Mouse (Mus musculus) liver, embryonic 15.5 days (tissue): ENCODE measurements around the gene Mrtfb. TPM values are rescaled to one million over a fixed set of nuclear protein-coding genes. Genes with fewer than 3 reads are reported as not detected.

ENCODE experiments used
- ATAC-seq: fragments of 200-750 bp; cut with Nextera tagmentation; 2 replicates; pipeline ENCODE4 v1.8.0; 2017; ENCODE audit warnings: moderate number of reproducible peaks, mild to moderate bottlenecking, moderate library complexity; ENCODE audit not compliant: insufficient read depth
- H3K27ac ChIP-seq: fragments of 300-500 bp; sonication (generic); replicated peaks from 2 replicates; pipeline ENCODE4 v1.5.1; 2015; ENCODE audit warnings: mild to moderate bottlenecking, inconsistent platforms
- H3K27me3 ChIP-seq: fragments of 300-500 bp; sonication (generic); 2 replicates; pipeline ENCODE4 v1.6.1; 2015; ENCODE audit warnings: mild to moderate bottlenecking, inconsistent platforms
- H3K36me3 ChIP-seq: fragments of 300-500 bp; sonication (generic); replicated peaks from 2 replicates; pipeline ENCODE4 v1.6.1; 2015; ENCODE audit warnings: moderate library complexity, mild to moderate bottlenecking, inconsistent platforms
- H3K4me1 ChIP-seq: fragments of 300-500 bp; sonication (generic); replicated peaks from 2 replicates; pipeline ENCODE4 v1.6.1; 2015; ENCODE audit warnings: inconsistent platforms
- H3K4me2 ChIP-seq: fragments of 300-500 bp; sonication (generic); 2 replicates; pipeline ENCODE4 v1.6.1; 2015; ENCODE audit warnings: moderate library complexity, mild to moderate bottlenecking, inconsistent platforms
- H3K4me3 ChIP-seq: fragments of 300-500 bp; sonication (generic); replicated peaks from 2 replicates; pipeline ENCODE4 v1.5.1; 2015; ENCODE audit warnings: mild to moderate bottlenecking, inconsistent platforms
- H3K9ac ChIP-seq: fragments of 300-500 bp; sonication (generic); 2 replicates; pipeline ENCODE4 v1.6.1; 2015; ENCODE audit warnings: moderate library complexity, mild to moderate bottlenecking, inconsistent platforms
- H3K9me3 ChIP-seq: fragments of 300-500 bp; sonication (generic); replicated peaks from 2 replicates; pipeline ENCODE4 v1.6.1; 2016; ENCODE audit warnings: inconsistent platforms
- WGBS: fragments of 180-500 bp; shearing (Covaris S2); methylation state at CpG from one replicate; pipeline ENCODE4 v1.1.7; 2015; ENCODE audit warnings: mixed read lengths; ENCODE audit not compliant: insufficient replicate concordance; 5-methylcytosine and 5-hydroxymethylcytosine counted together
- polyA plus RNA-seq: library from polyadenylated mRNA; unstranded; fragments of >200 nt; fragmentation: Nextera tagmentation; extraction: Ambion mirVana; gene quantifications from 2 replicates; pipeline ENCODE4 v1.2.1, GENCODE M21; 2015

Gene Mrtfb
- polyA plus RNA-seq, 1 experiment from 2014 or later = 3.3 TPM

GRCm38 (mm10) chr16:13240326-13240725, 16.0 kb upstream of the Mrtfb start:
- H3K4me1 ChIP-seq = no peaks in the 10 kb centered on the region
- H3K9ac ChIP-seq = no peak overlapping the region
- H3K36me3 ChIP-seq = no peaks in the 10 kb centered on the region
- WGBS = 41% methylated on average over 7 of the region's 7 CpGs
- H3K27me3 ChIP-seq = no peaks in the 10 kb centered on the region
- no peak overlapping the region for H3K4me2 ChIP-seq
- H3K4me3 ChIP-seq = no peak overlapping the region
- H3K9me3 ChIP-seq = no peaks in the 10 kb centered on the region
- ATAC-seq = no peak
- H3K27ac ChIP-seq = no peak overlapping the region

GRCm38 (mm10) chr16:13245658-13246057, 10.6 kb upstream of the Mrtfb start:
- H3K4me1 ChIP-seq = no peaks in the 10 kb centered on the region
- ATAC-seq = no peak
- no peaks in the 10 kb centered on the region for H3K9me3 ChIP-seq
- 46% methylated on average over 4 of the region's 4 CpGs for WGBS
- H3K27ac ChIP-seq = no peak overlapping the region
- no peak overlapping the region for H3K4me3 ChIP-seq
- H3K9ac ChIP-seq = no peak overlapping the region
- no peaks in the 10 kb centered on the region for H3K36me3 ChIP-seq
- H3K4me2 ChIP-seq = no peak overlapping the region
- H3K27me3 ChIP-seq = no peaks in the 10 kb centered on the region

GRCm38 (mm10) chr16:13246855-13247254, 9.4 kb upstream of the Mrtfb start:
- Histone ChIP-seq H3K27ac (no peak overlapping the region), H3K36me3 (no peaks in the 10 kb centered on the region), H3K27me3 (no peaks in the 10 kb centered on the region), H3K4me3 (no peak overlapping the region), H3K4me2 (no peak overlapping the region), H3K9me3 (no peaks in the 10 kb centered on the region), H3K4me1 (no peaks in the 10 kb centered on the region), H3K9ac (no peak overlapping the region)
- no peak for ATAC-seq
- WGBS = 19% methylated on average over 3 of the region's 3 CpGs

- no peak for ATAC-seq
Measured at GRCm38 (mm10) chr16:13250061-13250460, 6.2 kb upstream of the Mrtfb start.

GRCm38 (mm10) chr16:13256667-13257527, 616 bp downstream of the Mrtfb start:
- ATAC-seq = peak; percentile 64
- 0 out of 2 replicates have a peak overlapping the region, but pooled peaks have one; percentile 66 for H3K27ac ChIP-seq
- H3K36me3 ChIP-seq = no peaks in the 10 kb centered on the region
- peaks cover 18% of the 10 kb centered on the region for H3K27me3 ChIP-seq
- H3K9ac ChIP-seq = peak overlapping the region; percentile 75
- WGBS = 6% methylated on average over 56 of the region's 64 CpGs
- peak overlapping the region; percentile 94 for H3K4me2 ChIP-seq
- peak overlapping the region; percentile 73 for H3K4me3 ChIP-seq
- no peaks in the 10 kb centered on the region for H3K9me3 ChIP-seq
- H3K4me1 ChIP-seq = peaks cover 21% of the 10 kb centered on the region

More at GRCm38 (mm10) chr16:13250061-13250460, 6.2 kb upstream of the Mrtfb start:
- Histone ChIP-seq H3K27ac (no peak overlapping the region), H3K4me2 (no peak overlapping the region), H3K27me3 (no peaks in the 10 kb centered on the region), H3K9me3 (no peaks in the 10 kb centered on the region), H3K4me1 (no peaks in the 10 kb centered on the region), H3K4me3 (no peak overlapping the region), H3K9ac (no peak overlapping the region), H3K36me3 (no peaks in the 10 kb centered on the region)
- WGBS = 60% methylated on average over 5 of the region's 5 CpGs

GRCm38 (mm10) chr16:13257528-13257835, 1.2 kb downstream of the Mrtfb start:
- Histone ChIP-seq H3K4me3 (peak overlapping the region; percentile 73), H3K27me3 (peaks cover 18% of the 10 kb centered on the region), H3K9me3 (no peaks in the 10 kb centered on the region), H3K4me2 (peak overlapping the region; percentile 94), H3K27ac (no peak overlapping the region), H3K4me1 (peaks cover 21% of the 10 kb centered on the region), H3K36me3 (no peaks in the 10 kb centered on the region), H3K9ac (no peak overlapping the region)
- no peak for ATAC-seq
- 29% methylated on average over 5 of the region's 5 CpGs for WGBS

- Histone ChIP-seq H3K4me1 (peaks cover 21% of the 10 kb centered on the region), H3K9ac (no peak overlapping the region), H3K4me2 (no peak overlapping the region), H3K4me3 (no peak overlapping the region), H3K36me3 (no peaks in the 10 kb centered on the region), H3K9me3 (no peaks in the 10 kb centered on the region), H3K27me3 (peaks cover 18% of the 10 kb centered on the region), H3K27ac (no peak overlapping the region)
- ATAC-seq = no peak
- 66% methylated on average over 2 of the region's 2 CpGs for WGBS
Measured at GRCm38 (mm10) chr16:13259026-13259425, 2.7 kb downstream of the Mrtfb start.

- WGBS = 68% methylated on average over 3 of the region's 3 CpGs
- H3K4me1 ChIP-seq = no peaks in the 10 kb centered on the region
- no peak overlapping the region for H3K4me3 ChIP-seq
- no peak overlapping the region for H3K4me2 ChIP-seq
- H3K9ac ChIP-seq = no peak overlapping the region
- ATAC-seq = no peak
- H3K27me3 ChIP-seq = no peaks in the 10 kb centered on the region
- H3K36me3 ChIP-seq = 0 out of 2 replicates have a peak, but pooled peaks cover 5% of the 10 kb centered on the region
- no peaks in the 10 kb centered on the region for H3K9me3 ChIP-seq
- H3K27ac ChIP-seq = no peak overlapping the region
Measured at GRCm38 (mm10) chr16:13266312-13266711, 10.0 kb downstream of the Mrtfb start.

- H3K27me3 ChIP-seq = no peaks in the 10 kb centered on the region
- H3K36me3 ChIP-seq = 0 out of 2 replicates have a peak, but pooled peaks cover 5% of the 10 kb centered on the region
- no peak overlapping the region for H3K9ac ChIP-seq
- no peak overlapping the region for H3K4me2 ChIP-seq
- no peak overlapping the region for H3K27ac ChIP-seq
- H3K4me3 ChIP-seq = no peak overlapping the region
- H3K9me3 ChIP-seq = no peaks in the 10 kb centered on the region
- no peak for ATAC-seq
- no peaks in the 10 kb centered on the region for H3K4me1 ChIP-seq
- WGBS = 61% methylated on average over 3 of the region's 3 CpGs
Measured at GRCm38 (mm10) chr16:13267350-13267904, 11.1 kb downstream of the Mrtfb start.

- WGBS = 66% methylated on average over 2 of the region's 2 CpGs
- Histone ChIP-seq H3K4me1 (no peaks in the 10 kb centered on the region), H3K9me3 (no peaks in the 10 kb centered on the region), H3K27ac (no peak overlapping the region), H3K4me3 (no peak overlapping the region), H3K27me3 (no peaks in the 10 kb centered on the region), H3K4me2 (no peak overlapping the region), H3K9ac (no peak overlapping the region), H3K36me3 (0 out of 2 replicates have a peak, but pooled peaks cover 5% of the 10 kb centered on the region)
- no peak for ATAC-seq
Measured at GRCm38 (mm10) chr16:13269426-13269825, 13.1 kb downstream of the Mrtfb start.

- Histone ChIP-seq H3K4me2 (no peak overlapping the region), H3K27ac (no peak overlapping the region), H3K9ac (no peak overlapping the region), H3K36me3 (no peaks in the 10 kb centered on the region), H3K4me3 (no peak overlapping the region), H3K9me3 (no peaks in the 10 kb centered on the region), H3K27me3 (no peaks in the 10 kb centered on the region), H3K4me1 (0 out of 2 replicates have a peak, but pooled peaks cover 3% of the 10 kb centered on the region)
- 57% methylated on average over 2 of the region's 2 CpGs for WGBS
- peak; percentile 64 for ATAC-seq
Measured at GRCm38 (mm10) chr16:13276258-13276657, 20.0 kb downstream of the Mrtfb start.
